In genomic region chr3:53102757-53103153, GRCm38 (mm10) we compare ENCODE assay signal across 23 mouse cellular contexts.
DNase-seq lines count a peak whose midpoint lies in the region; ATAC-seq and TF ChIP-seq lines count a peak whose summit lies in the region.
"Had no signal": no experiment of that assay in that cellular context is flagged by ENCODE, and none has a peak within 500 bp of the region (broad histone marks: within the 10 kb centered on the region; RNA-seq: fewer than 3 reads in every experiment).

No protein-coding gene starts in this region.

- ATAC-seq in forebrain, embryonic 13.5 days: peak; percentile 30; the same call in 1 of the 2 replicates
- ATAC-seq in forebrain, postnatal 0 days: no peak
- ATAC-seq in heart, embryonic 14.5 days (ENCODE audit: insufficient number of reproducible peaks, insufficient read depth, low FRiP score, low read depth): no peak
- no peak for ATAC-seq in midbrain, embryonic 11.5 days (ENCODE audit: low FRiP score)
- no peak for ATAC-seq in midbrain, postnatal 0 days (ENCODE audit: low FRiP score)
- ATAC-seq in midbrain, embryonic 15.5 days (replicated peaks): peak; percentile 67
- ATAC-seq: forebrain, embryonic 15.5 days; liver, embryonic 12.5 days had no signal

- no peak overlapping the region for H3K4me3 ChIP-seq in forebrain, embryonic 13.5 days
- H3K4me3 ChIP-seq in forebrain, postnatal 0 days (ENCODE audit: low read depth, low read length): no peak overlapping the region
- H3K4me3 ChIP-seq in heart, embryonic 14.5 days (ENCODE audit: control insufficient read depth in 1 of 2, insufficient read depth in 1 of 2, low read depth in 1 of 2, low read length in 2 of 2): no peak overlapping the region
- no peak overlapping the region for H3K4me3 ChIP-seq in midbrain, embryonic 11.5 days (ENCODE audit: low read depth, low read length)
- H3K4me3 ChIP-seq in midbrain, postnatal 0 days (ENCODE audit: low read depth, low read length): no peak overlapping the region
- H3K4me3 ChIP-seq in midbrain, embryonic 15.5 days: no peak overlapping the region
- H3K4me3 ChIP-seq: embryonic facial prominence, embryonic 15.5 days; forebrain, embryonic 15.5 days; left cerebral cortex, adult 2 months; liver, embryonic 12.5 days; midbrain, embryonic 12.5 days had no signal

- H3K27ac ChIP-seq in forebrain, embryonic 13.5 days: peak overlapping the region; percentile 25; the same call in 1 of the 2 replicates
- H3K27ac ChIP-seq in forebrain, postnatal 0 days (ENCODE audit: low read depth, low read length): no peak overlapping the region
- H3K27ac ChIP-seq in heart, embryonic 14.5 days (replicated peaks in 1 of 2; ENCODE audit: control insufficient read depth in 1 of 2, insufficient read depth in 1 of 2, low read depth in 2 of 2, low read length in 2 of 2): peak overlapping the region in 1 of 2 experiments; percentile 22; a peak in 1 of 4 replicates
- H3K27ac ChIP-seq in midbrain, embryonic 11.5 days (ENCODE audit: low read depth, low read length): no peak overlapping the region
- H3K27ac ChIP-seq in midbrain, postnatal 0 days (ENCODE audit: low read depth, low read length): no peak overlapping the region
- 0 out of 2 replicates have a peak overlapping the region, but pooled peaks have one; percentile 31 for H3K27ac ChIP-seq in midbrain, embryonic 15.5 days
- H3K27ac ChIP-seq: embryonic facial prominence, embryonic 15.5 days; forebrain, embryonic 15.5 days; left cerebral cortex, adult 2 months; liver, embryonic 12.5 days; macrophage; midbrain, embryonic 12.5 days had no signal

- no peaks in the 10 kb centered on the region for H3K36me3 ChIP-seq in forebrain, embryonic 13.5 days (ENCODE audit: poor library complexity, severe bottlenecking)
- no peaks in the 10 kb centered on the region for H3K36me3 ChIP-seq in forebrain, postnatal 0 days (ENCODE audit: insufficient read depth)
- no peaks in the 10 kb centered on the region for H3K36me3 ChIP-seq in heart, embryonic 14.5 days (ENCODE audit: control insufficient read depth, insufficient read depth, low read length)
- H3K36me3 ChIP-seq in midbrain, embryonic 11.5 days (ENCODE audit: control insufficient read depth, insufficient read depth, low read length): no peaks in the 10 kb centered on the region
- H3K36me3 ChIP-seq in midbrain, postnatal 0 days (ENCODE audit: insufficient read depth, low read length): no peaks in the 10 kb centered on the region
- H3K36me3 ChIP-seq in midbrain, embryonic 15.5 days (replicated peaks): no peaks in the 10 kb centered on the region
- H3K36me3 ChIP-seq: embryonic facial prominence, embryonic 15.5 days; forebrain, embryonic 15.5 days; liver, embryonic 12.5 days; midbrain, embryonic 12.5 days had no signal

- H3K27me3 ChIP-seq in forebrain, embryonic 13.5 days: no peaks in the 10 kb centered on the region
- H3K27me3 ChIP-seq in forebrain, postnatal 0 days (ENCODE audit: insufficient read depth, low read length): no peaks in the 10 kb centered on the region
- no peaks in the 10 kb centered on the region for H3K27me3 ChIP-seq in heart, embryonic 14.5 days (ENCODE audit: control insufficient read depth, insufficient read depth, low read length)
- no peaks in the 10 kb centered on the region; the same call in 1 of the 2 replicates for H3K27me3 ChIP-seq in midbrain, embryonic 11.5 days (ENCODE audit: control insufficient read depth, insufficient read depth, low read length)
- H3K27me3 ChIP-seq in midbrain, postnatal 0 days (ENCODE audit: insufficient read depth, low read length): no peaks in the 10 kb centered on the region
- no peaks in the 10 kb centered on the region for H3K27me3 ChIP-seq in midbrain, embryonic 15.5 days (replicated peaks)
- H3K27me3 ChIP-seq: CH12.LX; embryonic facial prominence, embryonic 15.5 days; forebrain, embryonic 15.5 days; liver, embryonic 12.5 days had no signal

- intact Hi-C loops in heart, postnatal 14 days (cut with DNase I): no loop called here

- WGBS in forebrain, embryonic 13.5 days: 25% methylated on average over 12 of the region's 12 CpGs
- WGBS in forebrain, postnatal 0 days: 29% methylated on average over 12 of the region's 12 CpGs
- WGBS in heart, embryonic 14.5 days: 37% methylated on average over 12 of the region's 12 CpGs
- WGBS in midbrain, embryonic 11.5 days: 43% methylated on average over 12 of the region's 12 CpGs
- 27% methylated on average over 12 of the region's 12 CpGs for WGBS in midbrain, postnatal 0 days
- 36% methylated on average over 12 of the region's 12 CpGs for WGBS in midbrain, embryonic 15.5 days

- no peak for TF ChIP-seq CTCF in forebrain, postnatal 0 days (IDR thresholded peaks at IDR 0.05; ENCODE audit: low read depth)
- no peak for TF ChIP-seq CTCF in midbrain, postnatal 0 days (IDR thresholded peaks at IDR 0.05)

- H3K9me3 ChIP-seq in forebrain, embryonic 13.5 days (replicated peaks): no peaks in the 10 kb centered on the region
- H3K9me3 ChIP-seq in forebrain, postnatal 0 days (ENCODE audit: low read length): no peaks in the 10 kb centered on the region
- H3K9me3 ChIP-seq in heart, embryonic 14.5 days (ENCODE audit: control insufficient read depth, low read length): no peaks in the 10 kb centered on the region
- H3K9me3 ChIP-seq in midbrain, embryonic 11.5 days (ENCODE audit: control insufficient read depth, low read length): no peaks in the 10 kb centered on the region
- H3K9me3 ChIP-seq in midbrain, postnatal 0 days (ENCODE audit: low read length): no peaks in the 10 kb centered on the region
- H3K9me3 ChIP-seq in midbrain, embryonic 15.5 days: no peaks in the 10 kb centered on the region
- H3K9me3 ChIP-seq: embryonic facial prominence, embryonic 15.5 days; forebrain, embryonic 15.5 days; liver, embryonic 12.5 days; midbrain, embryonic 12.5 days had no signal

- no peak for DNase-seq in forebrain, postnatal 0 days
- no peak for DNase-seq in heart, postnatal 14 days
- DNase-seq in midbrain, embryonic 11.5 days (ENCODE audit: low spot score, missing footprints): peak; percentile 85
- no peak for DNase-seq in midbrain, postnatal 0 days (ENCODE audit: low spot score)
- DNase-seq in lung, postnatal 4 days: no peak
- DNase-seq: adrenal gland, postnatal 25 days; cerebellum, adult 11-12 months; cerebellum, postnatal 14 days; kidney, adult 18-20 months; layer of hippocampus, adult 9-11 months; left cerebral cortex, postnatal 4 days; lung, adult 2 months; right cerebral cortex, postnatal 4 days had no signal

- peak overlapping the region; percentile 14 for H3K4me2 ChIP-seq in forebrain, embryonic 13.5 days
- no peak overlapping the region for H3K4me2 ChIP-seq in forebrain, postnatal 0 days (ENCODE audit: low read depth)
- peak overlapping the region; percentile 9; the same call in 1 of the 2 replicates for H3K4me2 ChIP-seq in heart, embryonic 14.5 days (ENCODE audit: low read length)
- H3K4me2 ChIP-seq in midbrain, embryonic 11.5 days: no peak overlapping the region
- no peak overlapping the region for H3K4me2 ChIP-seq in midbrain, postnatal 0 days (ENCODE audit: low read depth, low read length, poor library complexity, severe bottlenecking)
- H3K4me2 ChIP-seq in midbrain, embryonic 15.5 days: no peak overlapping the region
- H3K4me2 ChIP-seq: embryonic facial prominence, embryonic 15.5 days; forebrain, embryonic 15.5 days; liver, embryonic 12.5 days; midbrain, embryonic 12.5 days had no signal

- H3K9ac ChIP-seq in forebrain, embryonic 13.5 days: no peak overlapping the region
- no peak overlapping the region for H3K9ac ChIP-seq in forebrain, postnatal 0 days
- H3K9ac ChIP-seq in heart, embryonic 14.5 days (ENCODE audit: low read length): no peak overlapping the region
- H3K9ac ChIP-seq in midbrain, embryonic 11.5 days (ENCODE audit: low read length): no peak overlapping the region
- H3K9ac ChIP-seq in midbrain, postnatal 0 days (replicated peaks; ENCODE audit: low read length, poor library complexity, severe bottlenecking): no peak overlapping the region
- H3K9ac ChIP-seq in midbrain, embryonic 15.5 days: no peak overlapping the region
- H3K9ac ChIP-seq: embryonic facial prominence, embryonic 15.5 days; forebrain, embryonic 15.5 days; liver, embryonic 12.5 days; midbrain, embryonic 12.5 days had no signal

- peaks cover 23% of the 10 kb centered on the region for H3K4me1 ChIP-seq in forebrain, embryonic 13.5 days
- peaks cover 8% of the 10 kb centered on the region for H3K4me1 ChIP-seq in forebrain, postnatal 0 days (ENCODE audit: insufficient read depth)
- H3K4me1 ChIP-seq in heart, embryonic 14.5 days (ENCODE audit: control insufficient read depth in 2 of 2, insufficient read depth in 2 of 2, low read length in 2 of 2): peaks cover 19 to 55% of the 10 kb centered on the region in 2 experiments
- H3K4me1 ChIP-seq in midbrain, embryonic 11.5 days (ENCODE audit: control insufficient read depth, insufficient read depth, low read length): peaks cover 25% of the 10 kb centered on the region
- H3K4me1 ChIP-seq in midbrain, postnatal 0 days (ENCODE audit: insufficient read depth, low read length): peaks cover 10% of the 10 kb centered on the region; the same call in 1 of the 2 replicates
- H3K4me1 ChIP-seq in midbrain, embryonic 15.5 days: peaks cover 17% of the 10 kb centered on the region
- H3K4me1 ChIP-seq: liver, embryonic 12.5 days had no signal

Comparison
In these comparisons a context has a peak if more than half of its experiments do, and no peak if none do; other contexts are left out.
1. ATAC-seq: peak in forebrain, embryonic 13.5 days (single experiment) and midbrain, embryonic 15.5 days (single experiment); none in forebrain, postnatal 0 days (single experiment), heart, embryonic 14.5 days (single experiment), midbrain, embryonic 11.5 days (single experiment) and midbrain, postnatal 0 days (single experiment).
2. H3K27ac ChIP-seq: peak in forebrain, embryonic 13.5 days (single experiment) and midbrain, embryonic 15.5 days (single experiment); none in forebrain, postnatal 0 days (single experiment), midbrain, embryonic 11.5 days (single experiment) and midbrain, postnatal 0 days (single experiment).
3. H3K4me2 ChIP-seq: peak in forebrain, embryonic 13.5 days (single experiment) and heart, embryonic 14.5 days (single experiment); none in forebrain, postnatal 0 days (single experiment), midbrain, embryonic 11.5 days (single experiment), midbrain, postnatal 0 days (single experiment) and midbrain, embryonic 15.5 days (single experiment).